Mouse (Mus musculus) liver (tissue): ENCODE results near the gene Trub1.

Experiments
- DNase-seq: peaks from one replicate; pipeline ENCODE4 v3.0.0-alpha.2; 2020; ENCODE audit warnings: mixed read lengths

The Trub1 gene

DNA sequence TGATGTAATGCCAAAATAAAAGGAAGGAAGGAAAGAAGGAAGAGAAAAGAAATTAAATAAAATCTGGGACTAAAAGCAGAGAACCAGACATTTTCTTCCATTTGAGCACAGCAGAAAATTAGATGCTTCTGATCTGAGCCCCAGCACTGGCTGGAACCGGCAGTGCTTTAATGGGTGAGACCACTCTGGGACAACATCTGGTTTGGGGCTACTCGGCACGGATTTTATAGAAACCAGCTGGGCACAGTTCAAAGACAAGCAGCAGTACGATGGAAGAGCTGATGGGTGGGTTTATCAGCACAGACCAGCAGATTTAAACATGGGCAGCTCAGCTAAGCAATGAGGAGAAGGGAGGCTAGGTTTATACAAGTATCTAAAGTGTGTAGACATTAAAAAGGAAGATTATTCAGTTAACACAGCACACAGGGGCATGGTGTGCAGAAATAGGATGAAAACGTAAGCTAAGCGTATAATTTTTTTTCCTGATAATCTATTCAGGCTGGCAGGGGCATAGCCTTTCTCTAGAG is 46.2 kb downstream of the Trub1 start:
- DNase-seq = no peak

DNA sequence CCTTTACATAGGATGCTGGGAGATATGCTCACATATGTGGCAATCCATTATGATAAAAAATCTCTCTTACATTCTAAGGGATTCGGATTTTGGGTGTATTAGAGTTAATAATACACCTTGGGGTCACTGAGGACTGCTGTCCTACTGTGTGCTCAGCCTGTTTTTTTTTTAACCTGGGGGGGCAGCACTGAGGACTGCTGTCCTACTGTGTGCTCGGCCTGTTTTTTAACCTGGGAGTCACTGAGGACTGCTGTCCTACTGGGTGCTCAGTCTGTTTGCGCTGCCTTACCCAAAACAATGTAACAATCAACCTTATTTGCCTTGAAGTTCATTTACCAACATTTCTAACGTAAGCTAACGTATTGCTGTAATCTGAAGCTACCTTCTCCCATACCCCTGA is 47.5 kb downstream of the Trub1 start:
- DNase-seq = no peak

DNA sequence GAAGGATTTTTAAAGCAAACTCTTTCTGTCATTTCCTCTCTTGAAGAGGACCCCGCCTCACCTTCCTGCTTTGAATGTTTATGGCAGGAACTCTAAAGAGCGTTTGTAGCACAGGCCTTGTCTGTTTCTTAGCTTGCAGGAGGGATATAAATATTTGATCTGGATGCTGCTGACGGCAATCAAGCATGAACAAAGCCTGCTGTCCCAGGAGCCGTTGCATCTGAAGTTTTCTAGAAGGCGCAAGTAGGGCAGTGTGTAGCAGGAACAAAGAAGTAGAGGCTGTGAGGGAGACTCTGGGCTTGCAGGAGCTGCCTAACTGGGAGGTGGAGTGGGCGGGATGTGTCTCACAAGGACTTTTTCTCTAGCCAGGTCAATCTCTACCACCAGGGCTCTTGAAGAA is 50.4 kb downstream of the Trub1 start:
- DNase-seq = no peak

DNA sequence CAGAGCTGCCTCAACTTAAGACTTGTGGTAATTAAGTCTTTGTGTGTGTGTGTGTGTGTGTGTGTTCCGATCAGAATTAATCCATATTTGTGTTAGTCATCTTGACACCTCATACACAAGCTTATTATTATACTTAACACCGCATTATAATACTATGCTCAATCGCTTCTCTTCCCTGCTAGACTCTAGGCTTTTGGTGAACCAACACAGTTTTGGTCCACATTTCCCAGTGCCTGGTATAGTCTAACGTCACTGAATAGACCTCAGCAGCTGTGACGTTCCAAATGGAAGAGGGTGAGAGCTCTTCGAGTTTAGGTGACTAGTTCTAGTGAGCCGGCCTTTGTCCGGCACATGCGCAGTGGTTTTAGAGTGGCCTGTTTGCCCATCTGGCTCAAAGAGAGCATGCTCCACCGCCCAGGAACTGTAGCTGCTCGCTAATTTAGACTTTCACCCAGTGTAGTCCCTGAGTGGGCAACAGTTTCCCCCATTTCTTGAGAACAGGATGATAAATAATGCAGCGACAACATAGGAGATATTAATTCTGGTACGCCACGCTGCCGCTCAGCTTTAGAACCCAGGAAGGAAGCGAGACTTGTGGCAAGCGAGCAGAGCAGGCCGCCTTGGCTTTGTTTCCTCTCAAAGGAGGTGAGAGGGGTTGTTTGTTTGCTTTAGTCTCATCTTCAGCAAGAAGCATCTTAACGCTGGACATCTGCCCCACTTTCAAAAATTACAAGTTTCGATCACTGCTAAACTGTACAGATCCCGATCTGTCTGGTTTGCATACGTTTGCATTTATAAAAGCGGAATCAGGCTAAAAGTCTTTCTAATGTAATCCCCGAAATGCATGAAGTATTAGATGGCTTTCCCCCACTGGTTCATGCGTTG is 52.6 kb downstream of the Trub1 start:
- no peak for DNase-seq

DNA sequence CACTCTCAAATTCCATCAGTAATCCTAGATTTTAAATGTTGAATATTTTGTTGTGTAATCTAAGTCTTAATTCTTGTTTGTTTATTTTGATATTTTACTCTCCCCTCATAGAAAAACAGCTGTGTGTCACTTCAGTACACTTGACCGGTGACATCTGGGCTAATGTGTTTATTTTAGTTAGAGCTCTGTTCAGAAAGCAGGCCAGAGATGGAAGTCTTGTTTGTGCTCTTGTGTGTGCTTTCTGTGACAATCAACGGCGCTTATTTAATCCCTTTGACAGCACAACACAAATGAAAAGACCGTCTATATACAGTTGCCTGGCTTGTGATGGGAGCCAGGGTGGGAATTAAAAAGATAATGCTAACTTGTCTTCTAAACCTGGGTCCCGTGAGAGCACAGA is 53.9 kb downstream of the Trub1 start:
- no peak for DNase-seq

DNA sequence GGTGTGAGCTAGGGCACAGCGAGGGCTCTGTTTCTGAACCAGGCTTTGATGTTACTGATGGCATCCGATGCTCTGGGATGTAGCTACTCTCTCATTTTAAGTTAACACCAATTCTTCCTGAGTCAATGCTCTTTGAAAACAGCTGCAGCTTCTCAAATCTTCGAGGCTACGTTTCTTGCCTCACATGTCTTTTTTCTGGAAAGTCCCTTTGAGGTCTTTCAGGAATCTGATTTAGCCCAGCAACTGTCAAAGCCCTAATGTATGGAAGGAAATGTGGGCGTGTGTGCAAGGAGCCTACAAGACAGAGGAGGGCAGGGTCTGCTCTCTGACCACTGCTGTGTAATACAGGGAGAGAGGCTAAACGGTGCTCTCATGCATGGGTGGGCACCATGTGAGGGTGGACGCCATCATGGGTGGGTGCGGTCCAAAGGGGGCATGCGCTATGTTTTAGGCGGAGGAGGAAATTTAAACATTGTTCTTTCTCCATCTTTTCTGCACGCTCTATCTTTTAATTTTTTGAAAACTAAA is 55.6 kb downstream of the Trub1 start:
- no peak for DNase-seq

DNA sequence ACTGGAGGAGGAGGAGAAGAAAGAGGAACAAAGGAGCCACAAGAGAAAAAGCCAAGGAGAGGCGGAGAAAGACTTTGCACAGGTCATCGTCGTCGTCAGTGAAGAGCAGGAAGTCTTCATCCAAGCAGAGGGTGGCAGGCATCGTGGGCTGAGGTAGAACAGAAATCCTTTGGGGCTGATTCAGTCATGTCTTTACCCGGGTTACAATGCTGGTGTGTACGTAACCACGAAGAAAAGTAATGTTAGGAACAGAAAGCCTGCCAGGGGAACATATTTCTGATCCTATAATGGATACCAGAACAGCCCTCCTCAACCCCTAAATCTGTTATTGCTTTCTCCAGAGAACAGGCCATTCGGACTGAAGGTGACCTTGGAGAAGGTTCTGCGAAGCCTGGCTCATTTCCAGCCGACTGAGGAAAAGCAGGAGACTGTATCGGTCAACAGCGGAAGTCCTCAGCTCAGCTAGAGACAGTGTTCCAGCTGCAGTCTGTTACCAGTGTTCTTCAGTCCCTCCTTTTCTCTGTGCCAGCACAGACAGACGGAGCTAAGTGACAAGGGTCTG is 57.1 kb downstream of the Trub1 start:
- DNase-seq = peak; percentile 27

DNA sequence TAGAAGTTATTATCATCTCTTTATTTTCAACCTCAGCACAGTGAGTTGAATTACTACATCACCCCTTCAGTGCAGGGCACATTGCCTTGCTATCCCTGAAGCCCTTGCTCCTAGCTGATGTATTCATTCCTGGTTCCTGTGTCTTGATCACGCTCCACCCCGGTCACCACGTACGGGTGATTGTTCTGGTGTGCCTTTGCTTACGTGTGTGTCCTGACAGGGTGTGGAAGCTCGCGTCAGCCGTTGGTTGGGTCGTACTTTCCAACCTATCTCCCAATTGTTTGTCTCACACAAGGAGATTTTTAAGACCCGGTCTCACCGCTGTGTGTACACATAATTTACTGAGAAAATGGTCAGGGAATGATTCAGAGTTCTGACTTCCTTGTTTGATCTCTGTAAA is 58.1 kb downstream of the Trub1 start:
- no peak for DNase-seq

DNA sequence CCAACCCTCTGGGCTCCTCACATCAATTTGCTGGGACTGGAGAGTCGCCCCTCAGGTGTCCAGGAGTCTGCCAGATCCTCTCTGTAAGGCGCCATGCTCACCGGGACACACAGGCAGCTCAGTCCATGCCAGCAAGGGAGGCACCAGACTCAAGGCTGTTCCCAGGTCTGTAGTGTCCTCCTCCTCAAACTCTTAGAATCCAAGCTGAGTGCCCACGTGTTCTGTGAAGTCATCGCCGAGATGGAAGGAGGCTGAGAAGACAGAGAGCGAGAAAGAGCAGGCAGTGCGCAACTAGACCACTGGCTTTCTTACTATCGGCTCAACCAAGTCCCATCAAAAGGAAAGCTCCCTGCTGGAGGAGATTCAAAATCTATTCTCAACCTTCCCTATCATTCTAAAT is 60.4 kb downstream of the Trub1 start:
- DNase-seq = no peak

DNA sequence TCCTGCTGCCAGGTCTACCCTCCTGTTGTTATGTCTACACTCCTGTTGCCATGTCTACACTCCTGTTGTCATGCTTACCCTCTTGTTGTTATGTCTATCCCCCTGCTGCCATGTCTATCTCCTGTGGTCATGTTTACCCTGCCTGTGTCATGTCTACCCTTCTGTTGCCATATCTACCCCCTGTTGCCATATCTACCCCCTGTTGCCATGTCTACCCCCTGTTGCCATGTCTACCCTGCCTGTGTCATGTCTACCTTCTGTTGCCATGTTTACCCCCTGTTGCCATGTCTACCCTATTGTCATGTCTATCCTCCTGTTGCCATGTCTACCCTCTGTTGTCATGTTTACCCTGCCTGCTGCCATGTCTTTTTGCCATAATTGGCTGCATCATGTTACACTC is 69.0 kb downstream of the Trub1 start:
- DNase-seq = no peak

DNA sequence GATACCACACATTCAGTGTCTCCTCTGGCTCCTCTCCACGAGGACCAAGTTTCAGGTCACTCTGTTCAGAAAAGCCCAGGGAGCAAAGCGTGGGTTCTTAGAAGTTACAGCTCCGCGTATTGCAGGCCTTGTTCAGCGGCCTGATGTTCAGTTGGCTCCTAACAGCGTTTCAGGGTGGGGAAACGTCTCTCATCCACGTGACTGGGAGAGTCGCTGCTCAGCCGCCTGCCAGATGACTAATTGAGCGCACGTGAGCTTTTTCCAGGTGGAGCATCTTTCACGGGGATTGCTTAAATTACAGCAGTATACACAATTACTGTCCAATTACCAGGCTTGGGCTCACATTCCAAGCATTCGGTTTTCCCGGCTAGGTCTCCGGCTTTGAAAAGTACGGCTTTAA is 70.7 kb downstream of the Trub1 start:
- DNase-seq = no peak

DNA sequence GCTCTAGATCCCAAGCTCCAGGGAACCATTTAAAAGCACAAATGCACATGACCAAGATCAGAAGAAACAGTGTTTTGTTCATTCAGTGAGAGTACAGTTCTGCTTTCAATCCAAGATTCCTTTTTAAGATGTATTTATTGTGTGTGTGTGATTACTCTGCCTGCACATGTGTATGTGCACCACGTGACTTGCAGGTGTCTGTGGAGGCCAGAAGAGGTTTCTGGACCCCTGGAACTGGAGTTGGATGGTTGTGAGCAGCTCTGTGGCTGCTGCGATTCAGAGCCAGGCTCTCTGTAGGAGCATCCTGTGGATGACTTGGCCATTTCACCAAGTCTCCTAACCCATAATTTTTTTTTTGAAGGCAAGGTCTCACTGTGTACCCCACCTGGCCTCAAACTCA is 73.0 kb downstream of the Trub1 start:
- DNase-seq = no peak

DNA sequence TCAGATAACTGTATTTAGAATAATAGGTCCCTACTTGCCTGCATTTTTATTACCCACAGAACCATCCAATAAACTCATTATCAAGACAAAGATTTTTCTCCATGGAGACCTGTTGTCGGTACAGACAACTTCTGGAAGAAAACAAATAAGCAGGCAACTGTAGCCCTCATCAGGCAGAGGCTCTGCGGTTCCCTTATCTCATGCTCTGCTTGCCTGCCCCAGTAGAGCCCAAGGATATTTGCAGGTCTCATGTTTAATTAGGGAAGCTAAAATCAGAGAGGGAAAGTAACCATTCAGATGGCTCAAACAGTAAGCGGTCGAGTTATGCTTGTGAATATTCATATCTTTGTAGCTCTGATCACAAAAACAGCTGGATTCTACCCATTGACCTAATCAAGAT is 77.5 kb downstream of the Trub1 start:
- no peak for DNase-seq

DNA sequence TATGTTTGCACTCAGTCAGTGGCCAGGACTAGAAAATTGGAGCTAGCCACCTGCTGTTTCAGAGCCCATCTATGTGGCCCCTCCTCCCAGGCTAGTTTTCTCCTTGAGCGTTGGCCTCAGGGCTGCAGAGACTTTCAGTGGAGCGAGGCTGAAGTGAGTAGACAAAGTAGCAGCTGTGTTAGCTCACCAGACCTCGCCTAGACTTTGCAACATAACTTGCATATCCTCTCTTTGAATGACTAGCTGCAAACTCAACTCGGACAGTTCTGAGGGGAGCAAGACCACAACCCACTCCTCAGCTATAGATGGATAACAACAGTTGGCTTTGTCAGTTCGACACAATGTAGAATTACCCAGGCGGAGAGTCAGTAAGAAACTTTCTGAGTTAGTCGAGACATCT is 81.5 kb downstream of the Trub1 start:
- DNase-seq = no peak

DNA sequence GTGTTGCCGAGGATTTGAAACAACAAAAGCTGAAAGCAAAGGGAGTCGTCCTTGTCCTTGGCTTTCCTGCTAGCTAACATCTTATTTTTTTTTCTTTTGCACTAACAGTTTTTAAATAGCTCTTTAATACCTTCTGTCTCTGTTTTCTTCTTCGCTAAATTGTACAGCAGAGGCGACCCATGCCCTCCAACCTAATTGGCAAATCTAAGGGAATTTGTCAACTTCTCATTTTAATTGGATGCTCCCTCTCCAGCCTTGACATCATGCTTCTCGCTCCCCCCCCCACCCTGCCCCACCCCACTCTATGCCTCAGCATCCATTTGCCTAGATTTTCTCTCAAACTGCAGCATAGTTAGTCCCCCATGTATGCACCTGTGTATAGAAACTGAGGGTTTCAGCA is 83.8 kb downstream of the Trub1 start:
- DNase-seq = no peak

DNA sequence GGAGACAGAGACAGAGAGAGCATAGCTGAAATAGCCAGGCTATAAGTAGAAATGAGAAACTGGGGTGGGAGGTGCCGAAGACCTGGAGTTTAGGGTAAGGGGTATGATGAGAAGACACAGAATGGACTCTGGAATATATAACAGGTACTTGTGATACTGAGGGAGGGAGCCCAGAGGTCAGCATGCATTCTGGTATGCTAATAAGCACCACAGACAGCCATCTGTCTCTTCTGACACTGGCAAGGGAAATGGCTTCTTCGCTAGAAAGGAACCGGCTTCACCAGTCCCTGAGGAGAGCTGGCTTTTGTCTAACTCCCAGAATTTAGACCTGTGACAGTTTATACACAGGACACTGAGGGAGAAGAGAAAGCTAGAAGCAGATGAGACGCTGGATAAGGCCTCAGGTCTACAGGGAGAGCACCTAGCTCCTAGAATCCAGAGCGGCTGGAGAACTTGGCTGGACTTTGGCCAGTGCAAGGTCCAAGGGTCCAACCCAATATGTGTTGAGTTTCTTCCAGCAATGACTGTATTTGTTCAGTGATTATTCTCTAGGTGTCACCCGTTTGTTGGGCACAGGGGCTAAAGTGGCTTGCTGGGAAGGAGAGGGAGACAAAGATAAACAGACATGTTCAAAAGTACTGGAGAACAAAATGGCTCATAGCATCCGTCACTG is 84.9 kb downstream of the Trub1 start:
- DNase-seq = no peak

DNA sequence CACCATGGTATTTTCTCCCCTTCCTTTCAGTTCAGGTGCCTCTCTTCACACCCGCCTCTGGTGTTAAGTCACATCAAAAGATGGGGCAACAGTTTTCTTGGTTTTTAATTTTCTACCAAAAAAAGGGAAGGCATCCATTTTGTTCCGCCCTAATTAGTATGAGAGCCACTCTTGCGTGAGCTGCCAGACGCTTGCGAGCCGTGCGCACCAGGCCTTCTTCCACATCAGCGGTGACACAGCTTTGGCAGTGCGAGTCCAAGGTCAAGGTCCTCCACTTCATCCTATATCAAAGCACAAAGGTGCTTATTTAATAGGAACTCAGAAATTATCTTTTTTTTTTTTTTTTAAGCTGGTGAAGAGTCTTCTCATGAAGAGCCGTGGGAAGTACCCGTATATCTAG is 87.4 kb downstream of the Trub1 start:
- DNase-seq = no peak
